Mouse (Mus musculus): ENCODE results near the gene Nudt7.

The Nudt7 gene

DNA sequence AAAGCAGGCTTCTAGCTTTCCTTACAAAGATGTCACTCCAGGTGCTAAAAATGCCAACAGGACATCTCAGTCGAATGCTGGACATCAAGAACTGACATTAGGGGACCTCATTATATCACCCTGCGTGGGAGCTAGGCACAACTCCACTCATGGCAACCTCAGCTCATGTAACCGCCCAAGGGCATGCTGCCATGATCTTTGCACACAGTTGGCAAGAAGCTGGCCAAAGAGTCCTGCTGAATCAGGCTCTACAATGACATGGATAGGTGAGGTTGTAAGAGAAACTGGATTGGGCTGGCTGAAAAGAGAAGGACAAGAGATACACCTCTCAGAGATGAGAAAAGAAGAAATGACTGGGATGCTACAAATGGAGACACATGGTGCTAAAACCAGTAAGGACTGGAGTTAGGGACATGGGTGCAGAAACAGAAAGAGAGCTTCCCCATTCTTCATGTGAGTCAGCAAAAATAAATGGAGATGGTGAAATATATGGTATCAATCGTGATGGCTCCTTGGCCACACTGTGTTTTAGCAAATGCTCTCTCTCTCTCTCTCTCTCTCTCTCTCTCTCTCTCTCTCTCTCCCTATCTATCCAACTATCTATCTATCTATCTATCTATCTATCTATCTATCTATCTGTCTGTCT is 10.4 kb downstream of the Nudt7 start:
- DNase-seq (ENCODE audit: low read depth, low spot score) = peak; percentile 80

DNA sequence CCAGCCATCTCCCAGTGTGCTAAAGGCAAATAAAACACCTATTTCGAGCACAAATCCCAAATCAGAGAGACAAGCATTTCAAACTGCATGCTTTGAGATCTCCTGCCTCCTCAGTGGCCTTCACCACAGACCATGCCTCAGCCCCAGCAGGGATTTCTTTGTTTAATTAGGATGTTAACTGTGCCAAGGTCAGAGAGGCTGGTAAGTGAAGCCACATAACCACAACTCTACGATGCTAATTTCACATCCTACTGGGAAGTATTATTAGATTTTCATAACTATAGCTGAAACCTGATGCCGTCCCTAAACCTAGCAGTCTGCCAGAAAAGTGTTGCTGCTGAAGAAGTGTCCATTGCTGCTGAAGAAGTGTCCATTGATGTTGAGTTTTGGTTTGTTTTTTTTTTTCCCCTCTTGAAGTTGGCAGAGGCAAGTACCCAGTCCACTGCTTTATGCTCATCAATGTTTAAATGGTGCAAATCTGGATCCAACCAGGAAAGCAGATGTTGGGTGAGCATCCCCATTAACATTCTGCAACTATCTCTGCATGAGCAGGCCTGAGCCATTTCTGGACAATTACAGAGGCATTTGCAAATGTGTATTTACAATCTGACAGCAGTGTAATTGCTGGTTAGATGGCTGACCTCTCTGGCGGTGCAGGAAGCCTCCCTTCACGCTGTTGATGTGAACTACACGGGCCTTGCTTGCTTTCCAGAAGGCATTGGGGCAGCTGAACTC is 20.1 kb downstream of the Nudt7 start:
- no peak for DNase-seq (ENCODE audit: low read depth, low spot score)

DNA sequence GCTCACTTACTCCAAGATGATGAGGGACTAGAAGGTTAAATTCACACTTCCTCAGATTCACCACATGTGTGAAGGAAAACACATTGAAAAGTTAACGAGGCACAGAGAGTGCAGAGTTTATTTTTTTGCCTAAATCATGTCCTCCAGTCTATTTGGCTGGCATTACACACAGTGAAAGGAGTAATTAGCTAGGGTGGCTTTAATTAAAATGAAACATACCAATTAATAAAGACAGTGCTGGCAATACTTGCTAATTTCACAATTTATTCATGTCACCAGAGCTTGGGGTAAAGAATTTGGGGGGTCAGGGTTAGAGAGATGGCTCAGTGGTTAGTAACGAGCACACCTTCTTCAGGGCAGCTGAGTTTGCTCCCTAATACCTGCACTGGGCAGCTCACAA is 25.2 kb downstream of the Nudt7 start:
- DNase-seq (ENCODE audit: low read depth, low spot score) = no peak

GRCm38 (mm10) chr8:114159666-114160065 is 26.3 kb downstream of the Nudt7 start:
- DNase-seq (ENCODE audit: low read depth, low spot score) = peak; percentile 5

DNA sequence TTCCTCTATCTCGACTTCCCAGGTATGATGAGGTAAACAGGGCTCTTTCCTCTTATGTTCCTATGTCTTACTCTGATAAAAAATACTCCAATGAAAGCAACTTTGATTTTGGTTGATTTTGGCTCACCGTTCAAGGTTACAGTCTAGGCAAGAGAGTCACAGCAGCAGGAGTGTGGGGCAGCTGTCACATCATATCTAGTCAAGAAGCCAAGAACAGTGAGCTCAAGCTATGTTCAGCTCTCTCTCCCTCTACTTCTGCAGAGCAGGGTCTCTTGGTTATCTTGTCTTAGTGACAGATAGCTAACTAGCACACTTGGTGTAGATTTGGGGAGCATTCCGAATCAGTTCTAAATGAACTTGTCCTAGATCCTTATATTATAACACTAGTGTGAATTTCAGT is 30.5 kb downstream of the Nudt7 start:
- no peak for DNase-seq (ENCODE audit: low read depth, low spot score)

GRCm38 (mm10) chr8:114164444-114165096 is 31.2 kb downstream of the Nudt7 start:
- no peak for DNase-seq (ENCODE audit: low read depth, low spot score)

GRCm38 (mm10) chr8:114165741-114166140 is 32.4 kb downstream of the Nudt7 start:
- DNase-seq (ENCODE audit: low read depth, low spot score) = no peak

DNA sequence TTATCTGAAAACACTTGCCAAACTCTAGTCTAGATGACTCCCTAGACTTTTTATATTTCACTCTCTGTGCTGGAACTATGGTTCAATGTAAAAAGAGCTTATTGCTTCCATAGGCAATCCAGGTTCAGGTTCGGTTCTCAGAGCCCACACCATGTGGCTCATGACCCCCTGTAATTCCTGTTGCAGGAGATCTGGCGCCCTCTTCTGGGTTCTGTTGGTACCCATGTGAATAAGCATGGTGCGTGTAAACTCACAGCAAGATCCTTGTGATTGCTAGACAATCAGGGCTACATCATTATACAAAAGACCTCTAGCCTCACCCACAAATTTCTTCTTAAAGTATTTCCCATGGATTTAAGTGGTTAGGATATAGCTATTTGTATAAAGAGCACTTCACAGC is 43.4 kb downstream of the Nudt7 start:
- no peak for DNase-seq (ENCODE audit: low read depth, low spot score)

- no peak for DNase-seq (ENCODE audit: low read depth, low spot score)
Measured at GRCm38 (mm10) chr8:114193334-114193733, 60.0 kb downstream of the Nudt7 start.

- DNase-seq (ENCODE audit: low read depth, low spot score) = no peak
Measured at GRCm38 (mm10) chr8:114198990-114199389, 65.6 kb downstream of the Nudt7 start.
